In the genomic region with DNA sequence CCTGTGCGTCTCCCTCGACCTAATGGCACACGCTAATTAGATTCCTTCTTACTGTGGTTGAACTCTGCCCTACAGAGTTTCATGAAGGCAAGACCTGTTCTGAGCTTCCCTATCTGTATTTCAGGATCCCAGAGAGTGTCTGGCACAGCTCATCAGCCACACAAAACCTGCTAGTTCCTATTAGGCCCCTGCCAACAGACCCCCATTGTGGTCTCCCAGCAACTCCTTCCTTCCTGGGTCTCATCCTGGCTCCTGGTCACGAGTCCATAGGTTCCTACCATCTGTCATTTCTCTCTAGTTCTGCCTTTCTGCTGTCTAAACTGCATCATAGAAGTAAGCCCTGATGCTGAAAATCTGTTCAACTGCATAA, we compare ENCODE assay signal across 16 mouse cellular contexts.
A peak's percentile ranks its signal among the peaks of the same experiment; 100 is the strongest.
DNase-seq lines count a peak whose midpoint lies in the region; ATAC-seq and TF ChIP-seq lines count a peak whose summit lies in the region.
"Had no signal": no experiment of that assay in that cellular context is flagged by ENCODE, and none has a peak within 500 bp of the region (broad histone marks: within the 10 kb centered on the region; RNA-seq: fewer than 3 reads in every experiment).

No protein-coding gene starts in this region.

- 0 out of 2 replicates have a peak, but pooled peaks cover 3% of the 10 kb centered on the region for H3K4me1 ChIP-seq in hindbrain, embryonic 15.5 days (replicated peaks)
- peaks cover 4% of the 10 kb centered on the region for H3K4me1 ChIP-seq in hindbrain, embryonic 12.5 days
- H3K4me1 ChIP-seq in E14TG2a.4 (replicated peaks; ENCODE audit: low read depth, low read length) (peaks cover 75% of the 10 kb centered on the region), ES-Bruce4 (ENCODE audit: control insufficient read depth, insufficient read depth, low read length) (peaks cover 2% of the 10 kb centered on the region)
- H3K4me1 ChIP-seq in midbrain, embryonic 11.5 days (ENCODE audit: control insufficient read depth, insufficient read depth, low read length), result peaks cover 13% of the 10 kb centered on the region
- no peaks in the 10 kb centered on the region for H3K4me1 ChIP-seq in intestine, embryonic 16.5 days (ENCODE audit: control insufficient read depth, insufficient read depth, low read length)
- H3K4me1 ChIP-seq: heart, embryonic 15.5 days; limb, embryonic 10.5 days; neural tube, embryonic 12.5 days had no signal

- ATAC-seq in hindbrain, embryonic 15.5 days (ENCODE audit: low FRiP score, low read depth), result peak; percentile 52; the same call in 1 of the 2 replicates
- ATAC-seq in hindbrain, embryonic 12.5 days (ENCODE audit: low FRiP score), result no peak
- peak; percentile 12; the same call in 1 of the 2 replicates for ATAC-seq in midbrain, embryonic 11.5 days (ENCODE audit: low FRiP score)
- no peak for ATAC-seq in intestine, embryonic 16.5 days

- no peaks in the 10 kb centered on the region for H3K9me3 ChIP-seq in hindbrain, embryonic 15.5 days
- no peaks in the 10 kb centered on the region for H3K9me3 ChIP-seq in hindbrain, embryonic 12.5 days (replicated peaks)
- H3K9me3 ChIP-seq in E14TG2a.4 (ENCODE audit: low read length), result no peaks in the 10 kb centered on the region
- H3K9me3 ChIP-seq in ES-Bruce4 (replicated peaks; ENCODE audit: control insufficient read depth, insufficient read depth, low read length, poor library complexity, severe bottlenecking), result no peaks in the 10 kb centered on the region
- no peaks in the 10 kb centered on the region for H3K9me3 ChIP-seq in midbrain, embryonic 11.5 days (ENCODE audit: control insufficient read depth, low read length)
- no peaks in the 10 kb centered on the region for H3K9me3 ChIP-seq in intestine, embryonic 16.5 days (ENCODE audit: control insufficient read depth, low read length)
- H3K9me3 ChIP-seq: heart, embryonic 15.5 days; limb, embryonic 10.5 days; neural tube, embryonic 12.5 days had no signal

- no peak overlapping the region for H3K9ac ChIP-seq in hindbrain, embryonic 15.5 days
- H3K9ac ChIP-seq in hindbrain, embryonic 12.5 days, result no peak overlapping the region
- peak overlapping the region; percentile 87 for H3K9ac ChIP-seq in ES-Bruce4 (ENCODE audit: low read depth, poor library complexity, severe bottlenecking)
- no peak overlapping the region; the same call in 1 of the 2 replicates for H3K9ac ChIP-seq in midbrain, embryonic 11.5 days (ENCODE audit: low read length)
- H3K9ac ChIP-seq in intestine, embryonic 16.5 days (ENCODE audit: low read depth, low read length), result no peak overlapping the region
- H3K9ac ChIP-seq: heart, embryonic 15.5 days; lung, embryonic 14.5 days; neural tube, embryonic 12.5 days had no signal

- no peak overlapping the region for H3K4me2 ChIP-seq in hindbrain, embryonic 15.5 days
- no peak overlapping the region for H3K4me2 ChIP-seq in hindbrain, embryonic 12.5 days (replicated peaks)
- H3K4me2 ChIP-seq in midbrain, embryonic 11.5 days, result no peak overlapping the region
- no peak overlapping the region for H3K4me2 ChIP-seq in intestine, embryonic 16.5 days (ENCODE audit: low read depth, low read length)
- H3K4me2 ChIP-seq: heart, embryonic 15.5 days; liver, embryonic 11.5 days; lung, embryonic 14.5 days; neural tube, embryonic 12.5 days had no signal

- H3K36me3 ChIP-seq in hindbrain, embryonic 15.5 days, result no peaks in the 10 kb centered on the region
- H3K36me3 ChIP-seq in hindbrain, embryonic 12.5 days, result no peaks in the 10 kb centered on the region
- H3K36me3 ChIP-seq in E14TG2a.4 (ENCODE audit: insufficient read depth, low read length) (peaks cover 16% of the 10 kb centered on the region), ES-Bruce4 (ENCODE audit: control insufficient read depth, insufficient read depth, low read length, poor library complexity, severe bottlenecking) (no peaks in the 10 kb centered on the region)
- H3K36me3 ChIP-seq in midbrain, embryonic 11.5 days (ENCODE audit: control insufficient read depth, insufficient read depth, low read length), result no peaks in the 10 kb centered on the region
- H3K36me3 ChIP-seq in intestine, embryonic 16.5 days (ENCODE audit: control insufficient read depth, insufficient read depth, low read length), result no peaks in the 10 kb centered on the region
- H3K36me3 ChIP-seq: heart, embryonic 15.5 days; limb, embryonic 10.5 days; neural tube, embryonic 12.5 days had no signal

- no peak for TF ChIP-seq POLR2A in ES-Bruce4 (IDR thresholded peaks at IDR 0.05; ENCODE audit: insufficient read depth, low read length)

- H3K27ac ChIP-seq in hindbrain, embryonic 15.5 days (replicated peaks), result no peak overlapping the region
- H3K27ac ChIP-seq in hindbrain, embryonic 12.5 days, result no peak overlapping the region
- peak overlapping the region; percentile 87 for H3K27ac ChIP-seq in ES-Bruce4 (ENCODE audit: insufficient read depth, low read length)
- H3K27ac ChIP-seq in midbrain, embryonic 11.5 days (ENCODE audit: low read depth, low read length), result no peak overlapping the region
- H3K27ac ChIP-seq in intestine, embryonic 16.5 days (ENCODE audit: low read length), result no peak overlapping the region
- H3K27ac ChIP-seq: gastrocnemius, adult 2 months; heart, embryonic 15.5 days; limb, embryonic 10.5 days; neural tube, embryonic 12.5 days had no signal

- TF ChIP-seq CTCF in E14TG2a.4 (conservative IDR thresholded peaks at IDR 0.05; ENCODE audit: low read length), result no peak
- no peak for TF ChIP-seq CTCF in ES-Bruce4 (IDR thresholded peaks at IDR 0.05; ENCODE audit: low read depth, low read length)

- DNase-seq in midbrain, embryonic 11.5 days (ENCODE audit: low spot score, missing footprints), result no peak
- no peak for DNase-seq in adrenal gland, postnatal 4 days (ENCODE audit: low spot score in 2 of 2)
- DNase-seq: kidney, adult 2 months; lung, postnatal 4 days; thymus, postnatal 4 days had no signal

- no peak overlapping the region for H3K4me3 ChIP-seq in hindbrain, embryonic 15.5 days
- H3K4me3 ChIP-seq in hindbrain, embryonic 12.5 days, result no peak overlapping the region
- peak overlapping the region; percentile 86 for H3K4me3 ChIP-seq in E14TG2a.4 (replicated peaks; ENCODE audit: low read length)
- peak overlapping the region; percentile 77 for H3K4me3 ChIP-seq in ES-Bruce4 (ENCODE audit: low read depth, low read length)
- H3K4me3 ChIP-seq in midbrain, embryonic 11.5 days (ENCODE audit: low read depth, low read length), result no peak overlapping the region
- H3K4me3 ChIP-seq in intestine, embryonic 16.5 days (ENCODE audit: low read length), result no peak overlapping the region
- H3K4me3 ChIP-seq: gastrocnemius, adult 2 months; heart, embryonic 15.5 days; limb, embryonic 10.5 days; neural tube, embryonic 12.5 days had no signal

- TF ChIP-seq EP300 in ES-Bruce4 (IDR thresholded peaks at IDR 0.05; ENCODE audit: insufficient read depth, low read depth, low read length), result no peak

- H3K27me3 ChIP-seq in hindbrain, embryonic 15.5 days, result no peaks in the 10 kb centered on the region
- H3K27me3 ChIP-seq in hindbrain, embryonic 12.5 days, result no peaks in the 10 kb centered on the region
- H3K27me3 ChIP-seq in E14TG2a.4 (ENCODE audit: insufficient read depth, low read length), result no peaks in the 10 kb centered on the region
- no peaks in the 10 kb centered on the region for H3K27me3 ChIP-seq in ES-Bruce4 (ENCODE audit: control insufficient read depth, insufficient read depth, low read length, poor library complexity, severe bottlenecking)
- H3K27me3 ChIP-seq in midbrain, embryonic 11.5 days (ENCODE audit: control insufficient read depth, insufficient read depth, low read length), result no peaks in the 10 kb centered on the region
- no peaks in the 10 kb centered on the region for H3K27me3 ChIP-seq in intestine, embryonic 16.5 days (replicated peaks; ENCODE audit: control insufficient read depth, insufficient read depth, low read length)
- H3K27me3 ChIP-seq: heart, embryonic 15.5 days; neural tube, embryonic 12.5 days had no signal

- WGBS in hindbrain, embryonic 15.5 days, result 56% methylated on average over 4 of the region's 4 CpGs
- 65% methylated on average over 4 of the region's 4 CpGs for WGBS in hindbrain, embryonic 12.5 days
- WGBS in midbrain, embryonic 11.5 days, result 47% methylated on average over 4 of the region's 4 CpGs
- 62% methylated on average over 4 of the region's 4 CpGs for WGBS in intestine, embryonic 16.5 days

Comparison
In these comparisons a context has a peak if more than half of its experiments do, and no peak if none do; other contexts are left out.
1. ATAC-seq: peak in hindbrain, embryonic 15.5 days (single experiment) and midbrain, embryonic 11.5 days (single experiment); none in hindbrain, embryonic 12.5 days (single experiment) and intestine, embryonic 16.5 days (single experiment).
2. H3K4me3 ChIP-seq: peak in E14TG2a.4 (single experiment) and ES-Bruce4 (single experiment); none in hindbrain, embryonic 15.5 days (single experiment), hindbrain, embryonic 12.5 days (single experiment), midbrain, embryonic 11.5 days (single experiment) and intestine, embryonic 16.5 days (single experiment).